Mouse (Mus musculus) mature B cell (primary cell): ENCODE measurements around the gene Islr2.

Experiments
- in situ Hi-C: fragments of 300-500 bp; cut with MboI; formaldehyde crosslinking; loops from 2 replicates; pipeline ENCODE4 v1.14.3; 2019

Islr2 gene

GRCm38 (mm10) chr9:58220218-58220903 lies 16.2 kb upstream of the Islr2 start:
- in situ Hi-C loops: no loop called here

- in situ Hi-C loops: no loop called here
Measured at GRCm38 (mm10) chr9:58218539-58218938, 14.4 kb upstream of the Islr2 start.

GRCm38 (mm10) chr9:58216402-58216801 lies 12.3 kb upstream of the Islr2 start:
- in situ Hi-C loops: no loop called here

- in situ Hi-C loops: no loop called here
Measured at GRCm38 (mm10) chr9:58214519-58215180, 10.5 kb upstream of the Islr2 start.

GRCm38 (mm10) chr9:58213865-58214264 lies 9.7 kb upstream of the Islr2 start:
- in situ Hi-C loops: no loop called here

GRCm38 (mm10) chr9:58213377-58213776 lies 9.3 kb upstream of the Islr2 start:
- in situ Hi-C loops: no loop called here

- in situ Hi-C loops: no loop called here
Measured at GRCm38 (mm10) chr9:58210304-58210627, 6.1 kb upstream of the Islr2 start.

- in situ Hi-C loops: loop anchor here (10.0 kb wide), 2 partner anchors 155 to 165 kb away; partner anchors contain the start of gene Tbc1d21
Measured at GRCm38 (mm10) chr9:58209462-58210303, 5.6 kb upstream of the Islr2 start.

- in situ Hi-C loops: loop anchor here (10.0 kb wide), 2 partner anchors 151 to 169 kb away; partner anchors contain the start of gene Tbc1d21
Measured at GRCm38 (mm10) chr9:58206013-58206412, 1.9 kb upstream of the Islr2 start.

- in situ Hi-C loops: loop anchor here (10.0 kb wide), 2 partner anchors 150 to 170 kb away; partner anchors contain the start of gene Tbc1d21
Measured at GRCm38 (mm10) chr9:58204448-58205000, 405 bp upstream of the Islr2 start.

- in situ Hi-C loops: loop anchor here (10.0 kb wide), 2 partner anchors 148 to 172 kb away; partner anchors contain the start of gene Tbc1d21
Measured at GRCm38 (mm10) chr9:58202676-58203453, 1.3 kb downstream of the Islr2 start.

GRCm38 (mm10) chr9:58201861-58202549 lies 2.1 kb downstream of the Islr2 start:
- in situ Hi-C loops: loop anchor here (10.0 kb wide), 2 partner anchors 147 to 173 kb away; partner anchors contain the start of gene Tbc1d21

- in situ Hi-C loops: loop anchor here (10.0 kb wide), 2 partner anchors 146 to 174 kb away; partner anchors contain the start of gene Tbc1d21
Measured at GRCm38 (mm10) chr9:58201091-58201842, 2.9 kb downstream of the Islr2 start.

GRCm38 (mm10) chr9:58200270-58201090 lies 3.6 kb downstream of the Islr2 start:
- in situ Hi-C loops: loop anchor here (10.0 kb wide), 2 partner anchors 146 to 174 kb away; partner anchors contain the start of gene Tbc1d21

GRCm38 (mm10) chr9:58199381-58200269 lies 4.5 kb downstream of the Islr2 start:
- in situ Hi-C loops: loop anchor here (10.0 kb wide), 2 partner anchors 145 to 175 kb away; partner anchors contain the start of gene Tbc1d21

- in situ Hi-C loops: no loop called here
Measured at GRCm38 (mm10) chr9:58198801-58199371, 5.2 kb downstream of the Islr2 start.
